Mouse (Mus musculus) skeletal muscle tissue, adult 2 months (tissue): ENCODE data around the gene Prss36.
"Not testable (repeated sequence)": the region's sequence is repeated elsewhere in the genome, so short reads cannot be mapped to it uniquely, and the experiment has no call there.

Experiments
- DNase-seq: peaks from one replicate; pipeline ENCODE4 v3.0.0-alpha.2; 2012; ENCODE audit warnings: low read depth, low spot score

Gene Prss36

DNA sequence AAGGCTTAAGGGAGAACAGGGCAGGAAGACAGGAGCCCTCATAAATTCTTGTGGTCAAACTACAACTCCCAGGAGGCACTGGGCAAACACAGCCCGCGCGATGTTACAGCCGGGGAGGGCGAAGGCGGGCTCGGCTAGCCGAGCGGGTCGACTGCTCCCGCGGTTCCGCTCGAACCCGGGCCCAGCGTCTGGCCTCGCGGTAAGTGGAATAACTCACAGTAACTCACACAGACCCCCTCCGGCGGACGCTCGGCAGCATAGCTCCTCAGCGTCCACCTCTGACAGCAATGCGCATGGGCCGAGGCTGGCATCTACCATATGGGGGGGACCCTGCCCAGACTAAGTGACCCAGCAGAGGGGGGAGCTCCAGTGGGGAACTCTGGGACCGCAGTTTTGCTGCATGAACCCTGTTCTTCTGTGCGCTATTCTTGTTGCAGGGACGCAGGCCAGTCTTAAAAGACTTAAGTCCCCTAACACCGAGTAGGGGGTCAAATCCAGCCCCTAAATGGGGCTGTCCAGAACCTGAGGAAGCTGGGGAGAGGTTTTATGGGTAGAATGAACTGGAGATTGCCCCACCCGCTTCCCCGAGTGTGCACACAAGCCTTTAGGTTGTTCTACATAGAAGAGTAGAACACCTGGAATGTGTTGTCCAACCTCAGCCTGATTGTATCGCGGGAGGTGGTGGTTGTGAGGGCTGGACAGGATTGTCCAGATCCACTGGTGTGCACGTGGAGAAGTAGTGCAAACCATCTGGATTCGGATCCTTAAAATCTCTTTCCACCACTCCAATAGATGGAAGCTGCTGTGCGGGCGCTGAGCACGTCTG lies 42.3 kb downstream of the Prss36 start, which contains the start of gene Bckdk:
Gene Bckdk, plus strand, starts transcription at position 112 of the 826 bp plus-strand sequence.
- peak; percentile 65 for DNase-seq

DNA sequence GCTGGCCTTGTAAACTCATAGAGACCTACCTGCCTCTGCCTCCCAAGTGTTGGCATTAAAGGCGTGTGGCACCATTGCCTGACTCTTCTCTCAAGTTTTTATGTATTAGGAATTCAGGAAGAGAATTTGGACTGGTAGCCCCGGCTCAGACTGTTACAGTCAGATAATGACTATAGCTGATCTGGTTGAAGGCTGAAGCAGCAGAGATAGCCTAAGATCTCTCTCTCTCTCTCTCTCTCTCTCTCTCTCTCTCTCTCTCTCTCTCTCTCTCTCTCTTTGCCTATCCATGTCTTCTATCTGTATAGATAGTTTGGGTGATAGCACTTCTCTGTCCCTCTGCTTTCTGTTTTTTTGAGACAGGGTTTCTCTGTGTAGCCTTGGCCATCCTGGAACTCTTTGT lies 44.8 kb downstream of the Prss36 start:
- no peak for DNase-seq

DNA sequence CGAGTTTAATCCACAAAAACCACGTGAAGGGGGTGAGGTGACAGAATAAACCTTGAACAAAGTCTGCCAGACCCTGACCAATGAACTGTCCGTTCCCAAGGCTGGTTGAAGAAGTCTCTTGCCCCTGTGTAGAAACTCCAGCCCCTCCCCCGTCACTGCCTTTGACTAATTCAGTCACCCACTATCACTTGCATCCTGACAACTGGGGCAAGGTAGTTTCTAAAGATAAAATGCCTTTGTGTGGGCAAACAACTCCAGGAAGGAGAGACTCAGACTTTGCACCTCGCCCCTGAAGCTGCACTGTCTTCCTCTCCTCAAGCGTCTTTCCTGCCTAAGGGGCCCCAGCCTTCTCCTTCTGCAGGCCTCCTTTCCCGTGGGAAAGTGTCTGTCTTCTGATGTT lies 46.5 kb downstream of the Prss36 start:
- DNase-seq: no peak

DNA sequence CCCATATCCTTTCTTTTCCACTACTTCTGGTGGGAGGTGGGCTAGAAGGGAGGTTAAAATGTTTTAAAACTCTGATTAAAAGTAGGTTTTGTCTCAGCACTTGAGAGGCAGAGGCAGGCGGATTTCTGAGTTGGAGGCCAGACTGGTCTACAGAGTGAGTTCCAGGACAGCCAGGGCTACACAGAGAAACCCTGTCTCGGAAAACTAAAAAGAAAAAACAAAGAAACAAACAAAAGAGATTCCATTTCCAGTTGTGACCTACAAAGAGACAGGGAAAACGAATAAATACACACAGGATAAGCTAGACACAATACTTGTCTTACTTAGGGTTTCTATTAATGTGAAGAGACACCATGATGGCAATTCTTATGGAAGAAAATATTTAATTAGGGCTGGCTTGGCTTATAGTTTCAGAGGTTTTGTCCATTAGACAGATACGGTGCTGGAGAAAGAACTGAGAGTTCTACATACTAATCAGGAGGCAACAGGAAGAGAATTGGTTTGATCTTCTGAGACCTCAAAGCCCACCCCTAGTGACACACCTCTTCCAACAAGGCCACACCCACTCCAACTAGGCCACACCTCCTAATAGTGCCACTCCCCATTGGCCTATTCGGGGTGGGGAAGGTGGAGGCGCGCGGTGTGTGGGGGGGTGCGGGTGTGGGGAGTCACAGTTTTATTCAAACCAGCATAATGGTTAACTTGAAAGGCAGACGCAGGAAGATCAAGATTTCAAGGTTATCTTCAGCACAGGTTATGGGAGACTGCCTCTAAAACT lies 48.2 kb downstream of the Prss36 start:
- DNase-seq: no peak

DNA sequence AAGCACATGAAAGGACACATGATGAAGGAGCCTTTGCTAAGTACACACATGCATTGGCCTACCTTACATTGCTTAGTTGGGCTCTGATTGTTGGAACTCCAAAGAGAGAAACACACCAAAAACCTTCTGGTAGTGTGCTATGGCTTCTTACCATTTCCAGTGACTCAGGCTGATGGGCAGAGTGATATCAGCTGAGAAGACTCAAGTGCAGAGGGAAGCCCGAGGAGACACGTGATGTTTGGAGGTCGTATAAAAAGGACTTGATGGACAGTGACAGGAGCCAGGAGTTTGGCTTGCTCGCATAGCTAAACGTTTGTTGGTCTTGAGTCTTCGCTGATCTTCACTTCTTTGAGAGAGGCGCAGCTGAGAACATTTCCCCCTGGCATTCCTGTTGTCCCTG lies 49.0 kb downstream of the Prss36 start:
- DNase-seq: no peak

DNA sequence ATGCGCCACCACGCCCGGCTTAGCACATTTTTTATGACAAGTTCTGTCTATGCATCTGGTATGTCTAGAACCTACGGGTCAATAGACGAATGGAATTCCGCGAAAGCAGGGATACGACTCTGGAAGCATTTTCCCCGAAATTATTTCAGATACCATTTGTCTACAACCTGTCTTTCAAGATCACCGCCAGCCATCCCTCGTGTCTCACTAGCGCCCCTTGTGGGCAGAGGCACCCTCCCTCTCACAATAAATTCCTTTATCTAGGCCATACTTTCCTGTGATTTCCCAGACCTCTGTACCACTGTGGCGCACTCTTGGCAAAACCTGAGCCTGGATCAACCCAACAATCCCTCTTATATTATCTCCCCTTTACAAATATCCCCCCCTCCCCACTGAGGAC lies 50.1 kb downstream of the Prss36 start:
- DNase-seq: no peak

DNA sequence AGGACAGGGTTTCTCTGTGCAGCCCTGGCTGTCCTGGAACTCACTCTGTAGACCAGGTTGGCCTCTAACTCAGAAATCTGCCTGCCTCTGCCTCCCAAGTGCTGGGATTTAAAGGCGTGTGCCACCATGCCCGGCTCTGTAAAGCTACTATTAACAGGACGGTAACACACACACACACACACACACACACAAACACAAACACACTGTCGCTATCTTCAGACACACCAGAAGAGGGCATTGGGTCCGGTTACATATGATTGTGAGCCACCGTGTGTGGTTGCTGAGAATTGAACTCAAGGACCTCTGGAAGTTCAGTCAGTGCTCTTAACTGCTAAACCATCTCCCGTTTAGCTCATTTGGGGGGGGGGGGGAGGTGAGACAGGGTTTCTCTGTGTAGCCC lies 50.6 kb downstream of the Prss36 start:
- not testable (repeated sequence) for DNase-seq

DNA sequence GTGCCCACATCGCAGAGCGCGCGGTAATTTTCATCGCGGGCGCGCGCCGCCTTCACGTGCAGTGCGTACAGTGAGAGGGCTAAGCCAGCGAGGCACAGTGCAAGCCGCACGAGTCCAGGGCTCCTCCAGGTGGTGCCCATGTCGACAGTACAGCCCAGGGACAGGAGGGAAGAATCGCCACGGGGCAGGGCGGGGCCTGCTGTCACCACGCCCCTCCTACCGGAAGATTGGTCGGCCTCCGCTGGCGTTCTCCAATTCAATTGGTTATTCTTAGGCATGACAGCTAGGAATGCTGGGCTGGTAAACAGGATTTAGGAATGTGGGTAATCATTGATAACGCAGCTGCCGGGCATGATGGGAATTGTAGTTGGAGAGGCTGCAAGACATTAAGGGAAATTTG lies 51.1 kb downstream of the Prss36 start, which contains the start of the genes Gm21974 and Vkorc1:
Gene Gm21974, minus strand, starts transcription at position 13 of the 400 bp plus-strand sequence.
Gene Vkorc1, minus strand, starts transcription at position 176 of the 400 bp plus-strand sequence.
- peak; percentile 93 for DNase-seq

DNA sequence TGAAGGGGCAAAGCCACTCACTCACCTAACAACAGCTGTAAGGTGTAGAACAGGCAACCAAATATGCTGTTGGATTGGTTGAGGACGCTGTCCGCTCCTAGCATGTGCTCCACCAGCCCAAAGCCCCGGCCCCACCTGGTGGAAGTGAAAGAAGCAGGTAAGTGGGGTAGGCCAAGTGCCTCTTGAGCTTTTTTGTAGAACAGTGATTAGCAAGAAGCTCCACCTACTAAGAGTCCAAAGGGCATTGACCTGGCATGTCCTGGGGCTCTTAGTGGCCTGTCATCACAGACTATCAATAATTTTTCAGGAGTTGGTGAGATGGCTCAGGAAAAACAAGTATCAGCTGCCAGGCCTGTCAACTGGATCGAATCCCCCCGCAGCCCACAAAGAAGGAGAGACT lies 52.0 kb downstream of the Prss36 start:
- no peak for DNase-seq

DNA sequence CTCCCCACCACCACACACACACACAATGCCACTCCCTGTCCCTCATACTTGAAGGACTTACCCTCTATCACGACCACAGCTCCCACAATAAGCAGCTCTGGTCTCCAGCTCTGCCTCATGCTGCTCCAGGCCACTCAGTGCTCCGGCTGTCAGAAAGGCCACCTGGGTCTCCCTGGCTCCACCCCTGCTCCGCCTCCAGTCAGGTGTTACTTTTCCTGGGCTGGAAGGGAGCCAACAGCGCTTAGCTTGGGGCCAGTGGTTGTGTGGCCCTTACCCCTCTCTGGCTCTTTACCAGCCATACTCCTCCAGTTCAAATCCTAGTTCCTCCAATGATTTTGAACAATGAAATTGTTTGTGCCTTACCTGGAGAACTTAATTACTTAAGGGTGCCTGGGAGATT lies 55.7 kb downstream of the Prss36 start, which contains the start of gene Prss53:
Gene Prss53, minus strand, starts transcription at position 173 of the 400 bp plus-strand sequence.
- DNase-seq: no peak

DNA sequence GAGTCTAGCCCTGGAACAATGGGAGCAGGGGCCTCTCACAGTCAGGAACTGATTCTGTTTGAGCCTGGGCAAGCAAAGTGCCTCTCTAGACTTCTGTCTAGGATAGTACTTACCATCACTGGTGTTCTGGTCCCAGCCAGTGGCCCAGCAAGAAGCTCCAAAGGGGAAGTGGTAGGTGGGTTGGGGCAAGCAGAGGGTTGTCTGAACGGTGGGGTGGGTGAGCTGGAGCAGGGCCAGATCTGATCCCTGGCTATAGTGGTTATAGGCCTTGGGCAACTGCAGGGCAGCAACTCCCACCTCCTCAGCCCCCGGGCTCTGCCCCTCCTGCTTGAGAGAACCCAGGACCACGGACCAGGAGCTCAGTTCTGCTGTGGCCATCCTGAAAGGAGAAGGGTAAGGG lies 57.7 kb downstream of the Prss36 start:
- no peak for DNase-seq

DNA sequence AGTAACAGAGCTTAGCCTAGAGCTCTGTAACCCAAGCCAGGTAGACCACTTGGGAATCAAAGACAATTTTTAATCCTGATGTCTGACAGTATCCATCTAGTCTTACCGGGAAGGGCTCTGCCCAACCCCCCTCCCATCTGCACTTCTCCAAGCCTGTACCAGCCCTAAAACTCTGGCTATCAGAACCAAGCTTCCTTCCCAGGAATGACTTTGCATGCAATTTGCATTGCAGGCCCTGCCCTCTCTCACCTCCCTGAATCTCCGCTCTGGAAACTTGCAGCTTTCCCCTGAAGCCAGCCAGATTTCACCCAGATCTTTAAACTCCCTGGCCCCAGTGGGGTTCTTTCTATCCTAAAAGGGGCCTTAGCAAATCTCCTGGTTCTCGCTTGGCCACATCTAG lies 58.7 kb downstream of the Prss36 start:
- no peak for DNase-seq

DNA sequence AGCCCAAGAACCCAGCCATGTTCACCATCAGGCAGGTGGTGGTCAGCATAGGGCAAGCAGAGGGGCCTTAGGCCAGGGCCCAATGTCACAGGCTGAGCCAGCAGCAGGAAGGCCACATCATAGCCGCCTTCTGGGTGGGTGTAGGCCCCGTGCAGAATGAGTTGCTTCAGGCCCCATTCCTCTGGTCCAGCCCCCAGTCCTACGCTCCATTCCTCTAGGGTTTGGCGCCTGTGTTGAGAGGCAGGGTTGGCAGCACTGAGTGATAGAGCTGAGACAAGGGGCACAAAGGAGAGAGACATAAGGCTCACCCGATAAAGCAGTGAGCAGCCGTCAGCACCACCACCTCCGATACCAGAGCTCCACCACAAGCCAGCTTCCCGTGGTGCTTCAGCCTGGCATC lies 59.3 kb downstream of the Prss36 start:
- no peak for DNase-seq

DNA sequence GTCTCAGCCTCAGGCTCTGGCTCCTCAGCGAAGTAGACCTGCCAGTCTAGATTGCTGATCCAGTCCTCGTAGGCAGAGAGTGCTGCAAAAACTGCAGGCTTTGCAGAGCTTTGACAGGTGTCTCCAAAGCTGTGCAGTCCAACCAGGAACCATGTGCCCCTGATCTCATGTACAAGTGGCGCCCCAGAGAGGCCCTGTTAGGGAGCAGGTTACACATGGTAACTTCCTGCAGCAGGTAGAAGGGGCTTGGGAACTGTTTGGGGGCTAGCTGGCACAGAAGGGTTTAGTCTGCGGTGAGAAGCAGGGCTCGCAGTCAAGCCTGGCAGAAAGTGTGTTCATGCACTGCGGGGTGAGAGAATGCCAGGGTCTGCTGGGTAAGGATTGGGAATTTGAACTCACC lies 60.0 kb downstream of the Prss36 start:
- DNase-seq: no peak

DNA sequence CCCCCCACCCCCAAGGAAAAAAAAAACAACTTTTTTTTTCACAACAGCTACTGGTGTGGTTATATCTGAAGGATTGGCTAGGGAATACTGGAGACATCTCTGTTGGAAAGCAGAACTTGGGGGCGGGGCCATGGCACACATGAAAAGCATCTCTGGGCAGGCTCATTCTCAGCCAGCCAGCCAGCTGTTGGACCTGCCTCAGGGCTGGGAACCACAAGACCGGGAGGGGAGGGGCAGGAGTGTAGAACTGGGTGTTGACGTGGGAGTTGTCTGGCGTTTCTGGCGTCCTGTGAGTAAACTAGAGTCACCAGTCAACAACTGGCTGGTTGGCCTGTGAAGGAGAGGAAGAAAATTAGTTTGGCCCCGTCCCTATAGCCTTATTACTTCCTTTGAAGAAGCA lies 60.6 kb downstream of the Prss36 start:
- peak; percentile 63 for DNase-seq
